Mouse (Mus musculus): ENCODE data around the gene Flywch2. TPM values are rescaled to one million over a fixed set of nuclear protein-coding genes. Genes with fewer than 3 reads are reported as not detected.

The Flywch2 gene
- 0.81 TPM in 1 of 4 replicates, not detected in the others for total RNA-seq (2023; ENCODE audit: inconsistent age)

GRCm38 (mm10) chr17:23785561-23786471 lies at the start of gene Flywch2:
TSS of gene Flywch2 (minus strand) at chr17:23786081.

GRCm38 (mm10) chr17:23829064-23829619 lies 43.3 kb upstream of the Flywch2 start, which contains the start of gene Elob:
TSS of gene Elob (minus strand) at chr17:23829136.

GRCm38 (mm10) chr17:23790269-23791078 lies 4.6 kb upstream of the Flywch2 start, which contains the start of gene Srrm2:
TSS of gene Srrm2 (plus strand) at chr17:23790532.

GRCm38 (mm10) chr17:23771284-23772218 lies 14.3 kb downstream of the Flywch2 start, which contains the start of gene Flywch1:
TSS of gene Flywch1 (minus strand) at chr17:23771602.

GRCm38 (mm10) chr17:23745301-23746251 lies 40.3 kb downstream of the Flywch2 start, which contains the start of gene Kremen2:
TSS of gene Kremen2 (minus strand) at chr17:23745833.

GRCm38 (mm10) chr17:23740598-23741021 lies 45.3 kb downstream of the Flywch2 start, which contains the start of gene Paqr4:
TSS of gene Paqr4 (minus strand) at chr17:23740867.

Other genes with a start within 250 kb of the Flywch2 start
- gene Zfp213, start 221.8 kb downstream of the Flywch2 start, total RNA-seq (2023; ENCODE audit: inconsistent age) = 7.7 to 10.6 TPM (median 9.1 TPM) in 4 replicates
- 0.24 TPM in 1 of 4 replicates, not detected in the others for gene Zfp13, start 186.6 kb downstream of the Flywch2 start, total RNA-seq (2023; ENCODE audit: inconsistent age)
- not detected in 4 replicates for gene Zscan10, start 185.2 kb downstream of the Flywch2 start, total RNA-seq (2023; ENCODE audit: inconsistent age)
- not detected in 4 replicates for gene Mmp25, start 140.8 kb downstream of the Flywch2 start, total RNA-seq (2023; ENCODE audit: inconsistent age)
- not detected in 4 replicates for gene Bicdl2, start 125.6 kb downstream of the Flywch2 start, total RNA-seq (2023; ENCODE audit: inconsistent age)
- 36.1 to 48.9 TPM (median 40.8 TPM) in 4 replicates for gene Hcfc1r1, start 112.5 kb downstream of the Flywch2 start, total RNA-seq (2023; ENCODE audit: inconsistent age)
- 23.9 to 33.5 TPM (median 27.0 TPM) in 4 replicates for gene Thoc6, start 112.2 kb downstream of the Flywch2 start, total RNA-seq (2023; ENCODE audit: inconsistent age)
- gene Tnfrsf12a, start 108.6 kb downstream of the Flywch2 start, total RNA-seq (2023; ENCODE audit: inconsistent age) = 8.7 to 13.8 TPM (median 11.7 TPM) in 4 replicates
- gene Cldn6, start 106.8 kb downstream of the Flywch2 start, total RNA-seq (2023; ENCODE audit: inconsistent age) = not detected in 4 replicates
- gene Cldn9, start 102.1 kb downstream of the Flywch2 start, total RNA-seq (2023; ENCODE audit: inconsistent age) = not detected in 4 replicates
- gene 1520401A03Rik, start 63.3 kb downstream of the Flywch2 start, total RNA-seq (2023; ENCODE audit: inconsistent age) = not detected in 4 replicates
- 32.8 to 35.4 TPM (median 33.4 TPM) in 4 replicates for gene Pkmyt1, start 59.7 kb downstream of the Flywch2 start, total RNA-seq (2023; ENCODE audit: inconsistent age)
- gene Paqr4, start 45.2 kb downstream of the Flywch2 start, total RNA-seq (2023; ENCODE audit: inconsistent age) = 0.27 to 0.67 TPM (median 0.48 TPM) in 4 replicates
- not detected in 4 replicates for gene Kremen2, start 40.2 kb downstream of the Flywch2 start, total RNA-seq (2023; ENCODE audit: inconsistent age)
- 24.2 to 32.5 TPM (median 29.5 TPM) in 4 replicates for gene Flywch1, start 14.5 kb downstream of the Flywch2 start, total RNA-seq (2023; ENCODE audit: inconsistent age)
- 1,187 to 1,326 TPM (median 1,293 TPM) in 4 replicates for gene Srrm2, start 4.5 kb upstream of the Flywch2 start, total RNA-seq (2023; ENCODE audit: inconsistent age)
- 159 to 201 TPM (median 175 TPM) in 4 replicates for gene Elob, start 43.1 kb upstream of the Flywch2 start, total RNA-seq (2023; ENCODE audit: inconsistent age)
- not detected in 4 replicates for gene Prss33, start 50.0 kb upstream of the Flywch2 start, total RNA-seq (2023; ENCODE audit: inconsistent age)
- not detected in 4 replicates for gene Prss32, start 57.8 kb upstream of the Flywch2 start, total RNA-seq (2023; ENCODE audit: inconsistent age)
- gene Prss41, start 58.1 kb upstream of the Flywch2 start, total RNA-seq (2023; ENCODE audit: inconsistent age) = 0.69 TPM in 1 of 4 replicates, not detected in the others
- not detected in 4 replicates for gene Prss21, start 82.0 kb upstream of the Flywch2 start, total RNA-seq (2023; ENCODE audit: inconsistent age)
- gene Dcpp1, start 94.8 kb upstream of the Flywch2 start, total RNA-seq (2023; ENCODE audit: inconsistent age) = not detected in 4 replicates
- not detected in 4 replicates for gene Dcpp2, start 94.8 kb upstream of the Flywch2 start, total RNA-seq (2023; ENCODE audit: inconsistent age)
- gene Dcpp3, start 131.4 kb upstream of the Flywch2 start, total RNA-seq (2023; ENCODE audit: inconsistent age) = not detected in 4 replicates
- gene Sbp, start 155.6 kb upstream of the Flywch2 start, total RNA-seq (2023; ENCODE audit: inconsistent age) = not detected in 4 replicates
- gene Sbpl, start 169.2 kb upstream of the Flywch2 start, total RNA-seq (2023; ENCODE audit: inconsistent age) = not detected in 4 replicates
- gene Prss30, start 194.5 kb upstream of the Flywch2 start, total RNA-seq (2023; ENCODE audit: inconsistent age) = not detected in 4 replicates
- not detected in 4 replicates for gene Prss22, start 212.0 kb upstream of the Flywch2 start, total RNA-seq (2023; ENCODE audit: inconsistent age)

Measured in B cell, adult (primary cell).